Mouse (Mus musculus) hindbrain, embryonic 10.5 days (tissue): ENCODE measurements around the gene Col15a1. TPM values are rescaled to one million over a fixed set of nuclear protein-coding genes. Genes with fewer than 3 reads are reported as not detected.
A peak's percentile ranks its signal among the peaks of the same experiment; 100 is the strongest.

Experiments
- DNase-seq: peaks from one replicate; pipeline ENCODE4 v3.0.0-alpha.2; 2017; ENCODE audit warnings: low spot score
- H3K27ac ChIP-seq: fragments of 300-500 bp; sonication (generic); 2 replicates; pipeline ENCODE4 v1.5.1; 2016; ENCODE audit warnings: mild to moderate bottlenecking, moderate library complexity
- H3K27me3 ChIP-seq: fragments of 300-500 bp; sonication (generic); 2 replicates; pipeline ENCODE4 v1.6.1; 2016; ENCODE audit warnings: mild to moderate bottlenecking; ENCODE audit not compliant: poor library complexity, insufficient read depth, severe bottlenecking
- H3K36me3 ChIP-seq: fragments of 300-500 bp; sonication (generic); 2 replicates; pipeline ENCODE4 v1.6.1; 2016; ENCODE audit warnings: mild to moderate bottlenecking, moderate library complexity
- H3K4me1 ChIP-seq: fragments of 300-500 bp; sonication (generic); replicated peaks from 2 replicates; pipeline ENCODE4 v1.6.1; 2016; ENCODE audit warnings: mild to moderate bottlenecking
- H3K4me3 ChIP-seq: fragments of 300-500 bp; sonication (generic); 2 replicates; pipeline ENCODE4 v1.5.1; 2016; ENCODE audit warnings: mild to moderate bottlenecking, moderate library complexity
- H3K9me3 ChIP-seq: fragments of 300-500 bp; sonication (generic); 2 replicates; pipeline ENCODE4 v1.6.1; 2016; ENCODE audit warnings: mild to moderate bottlenecking, moderate library complexity
- WGBS: fragments of 180-500 bp; shearing (Covaris S2); methylation state at CpG from one replicate; pipeline ENCODE4 v1.1.7; 2016; 5-methylcytosine and 5-hydroxymethylcytosine counted together
- polyA plus RNA-seq: library from polyadenylated mRNA; unstranded; fragments of >200 nt; fragmentation: Nextera tagmentation; extraction: Ambion mirVana; gene quantifications from 2 replicates; pipeline ENCODE4 v1.2.1, GENCODE M21; 2016

Gene Col15a1
- polyA plus RNA-seq: 4.7 and 6.4 TPM in 2 replicates

DNA sequence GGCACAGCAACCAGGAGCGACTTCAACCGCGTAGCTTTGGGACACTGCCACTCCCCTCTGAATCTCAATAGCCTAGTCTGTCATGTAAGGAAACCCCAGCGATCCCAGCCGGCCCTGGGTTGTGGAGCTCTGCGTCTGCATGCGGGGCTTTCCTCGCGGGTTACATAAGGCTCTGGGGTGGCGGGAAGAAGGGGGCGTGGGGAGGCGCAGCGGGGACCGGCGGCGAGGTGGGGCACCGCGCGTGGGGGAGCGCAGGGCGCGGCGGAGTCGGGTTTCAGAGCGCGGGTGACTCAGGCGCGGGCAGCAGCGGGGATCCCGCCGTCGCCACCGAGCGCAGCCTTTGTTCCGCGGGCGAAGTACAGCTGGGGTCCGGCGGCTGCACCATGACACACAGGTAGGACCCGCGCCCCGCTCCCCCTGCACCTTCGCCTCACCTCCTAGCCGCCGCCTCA is at the start of gene Col15a1:
Gene Col15a1 (plus strand): TSS at position 193 of the 452 bp plus-strand sequence.
- Histone ChIP-seq H3K4me3 (peak within 1 kb of the TSS; percentile 60), H3K4me1 (peaks cover 17% of the 10 kb centered on the region), H3K27ac (peak within 1 kb of the TSS; percentile 74), H3K27me3 (peaks cover 66% of the 10 kb centered on the region), H3K36me3 (no peaks in the 10 kb centered on the region), H3K9me3 (no peaks in the 10 kb centered on the region)
- peak; percentile 42 for DNase-seq
- 1% methylated on average over 45 of the region's 45 CpGs for WGBS

DNA sequence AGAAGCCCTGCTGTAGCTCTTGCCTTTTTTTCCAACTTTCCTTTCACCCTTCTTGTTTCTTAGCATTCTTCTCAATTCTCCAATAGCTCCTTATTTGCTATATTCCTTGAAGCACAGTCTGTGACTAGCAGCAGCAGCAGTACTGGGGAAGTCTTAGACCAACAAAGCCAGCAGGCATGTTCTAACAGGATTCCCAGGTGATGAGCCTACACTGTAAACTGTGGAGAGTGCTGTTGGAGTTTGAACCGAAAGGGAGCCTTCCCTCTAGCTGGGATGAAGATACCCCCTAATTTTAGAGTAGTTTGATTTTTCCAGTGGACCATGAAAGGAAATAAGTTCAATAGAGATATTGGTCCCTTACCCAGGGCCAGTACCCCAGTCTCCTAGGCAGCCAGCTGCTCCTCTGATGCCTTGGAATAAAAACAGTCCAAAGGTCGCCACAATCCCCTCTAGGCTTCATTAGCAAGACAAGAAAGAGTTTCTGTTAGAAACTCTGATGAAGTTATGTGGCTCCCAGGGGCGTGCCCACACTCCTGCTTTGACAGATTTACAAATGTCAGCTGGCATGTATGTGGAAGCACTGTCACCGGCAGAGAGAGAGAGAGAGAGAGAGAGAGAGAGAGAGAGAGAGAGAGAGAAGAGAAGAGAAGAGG is 46.7 kb upstream of the Col15a1 start:
- WGBS: 7% methylated on average over 4 of the region's 4 CpGs
- Histone ChIP-seq H3K36me3 (no peaks in the 10 kb centered on the region), H3K27ac (0 out of 2 replicates have a peak overlapping the region, but pooled peaks have one; percentile 56), H3K4me1 (peaks cover 23% of the 10 kb centered on the region), H3K27me3 (no peaks in the 10 kb centered on the region), H3K9me3 (no peaks in the 10 kb centered on the region), H3K4me3 (no peak overlapping the region)
- DNase-seq: peak; percentile 50

GRCm38 (mm10) chr4:47161756-47162587 is 46.0 kb upstream of the Col15a1 start:
- Histone ChIP-seq H3K36me3 (no peaks in the 10 kb centered on the region), H3K27me3 (no peaks in the 10 kb centered on the region), H3K4me3 (no peak overlapping the region), H3K9me3 (no peaks in the 10 kb centered on the region), H3K27ac (peak overlapping the region; percentile 56; the same call in 1 of the 2 replicates), H3K4me1 (peaks cover 23% of the 10 kb centered on the region)
- no peak for DNase-seq
- 64% methylated on average over 12 of the region's 12 CpGs for WGBS

DNA sequence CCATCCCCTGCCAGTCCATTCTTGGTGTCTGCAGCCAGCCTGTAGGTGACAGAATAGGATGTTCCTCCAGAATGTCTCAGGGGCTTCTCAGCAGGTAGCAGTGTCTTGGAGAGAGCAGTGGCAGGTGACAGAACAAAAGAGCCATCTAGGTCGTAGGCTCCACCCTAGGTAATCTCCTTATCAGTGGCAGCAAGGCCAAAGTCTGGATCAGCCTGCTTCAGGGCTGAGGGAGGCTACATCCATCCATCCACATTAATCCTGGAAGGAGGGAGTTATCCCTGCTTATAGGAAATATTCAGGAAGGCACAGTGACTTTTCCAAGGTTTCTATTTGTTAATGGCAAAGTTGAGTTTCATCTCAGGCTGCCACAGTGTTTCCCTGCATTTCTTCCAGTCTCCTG is 35.6 kb upstream of the Col15a1 start:
- Histone ChIP-seq H3K27ac (no peak overlapping the region), H3K4me1 (no peaks in the 10 kb centered on the region), H3K36me3 (no peaks in the 10 kb centered on the region), H3K27me3 (no peaks in the 10 kb centered on the region), H3K9me3 (no peaks in the 10 kb centered on the region), H3K4me3 (no peak overlapping the region)
- 57% methylated on average over 1 of the region's 1 CpGs for WGBS
- no peak for DNase-seq

GRCm38 (mm10) chr4:47177101-47177500 is 30.9 kb upstream of the Col15a1 start:
- no peaks in the 10 kb centered on the region for H3K9me3 ChIP-seq
- peaks cover 7% of the 10 kb centered on the region; the same call in 1 of the 2 replicates for H3K4me1 ChIP-seq
- no peaks in the 10 kb centered on the region for H3K27me3 ChIP-seq
- 87% methylated on average over 8 of the region's 8 CpGs for WGBS
- H3K27ac ChIP-seq: no peak overlapping the region
- no peak overlapping the region for H3K4me3 ChIP-seq
- DNase-seq: no peak
- H3K36me3 ChIP-seq: no peaks in the 10 kb centered on the region

- H3K27me3 ChIP-seq: no peaks in the 10 kb centered on the region
- H3K9me3 ChIP-seq: no peaks in the 10 kb centered on the region
- no peaks in the 10 kb centered on the region for H3K36me3 ChIP-seq
- H3K4me1 ChIP-seq: peaks cover 7% of the 10 kb centered on the region; the same call in 1 of the 2 replicates
- DNase-seq: no peak
- no peak overlapping the region for H3K27ac ChIP-seq
- WGBS: 70% methylated on average over 8 of the region's 8 CpGs
- no peak overlapping the region for H3K4me3 ChIP-seq
Observed at GRCm38 (mm10) chr4:47178261-47178961, 29.6 kb upstream of the Col15a1 start.

- Histone ChIP-seq H3K4me1 (peaks cover 10% of the 10 kb centered on the region; the same call in 1 of the 2 replicates), H3K36me3 (no peaks in the 10 kb centered on the region), H3K27ac (no peak overlapping the region), H3K4me3 (no peak overlapping the region), H3K27me3 (no peaks in the 10 kb centered on the region), H3K9me3 (no peaks in the 10 kb centered on the region)
- no peak for DNase-seq
- WGBS: 88% methylated on average over 5 of the region's 5 CpGs
Observed at GRCm38 (mm10) chr4:47179535-47179934, 28.4 kb upstream of the Col15a1 start.

DNA sequence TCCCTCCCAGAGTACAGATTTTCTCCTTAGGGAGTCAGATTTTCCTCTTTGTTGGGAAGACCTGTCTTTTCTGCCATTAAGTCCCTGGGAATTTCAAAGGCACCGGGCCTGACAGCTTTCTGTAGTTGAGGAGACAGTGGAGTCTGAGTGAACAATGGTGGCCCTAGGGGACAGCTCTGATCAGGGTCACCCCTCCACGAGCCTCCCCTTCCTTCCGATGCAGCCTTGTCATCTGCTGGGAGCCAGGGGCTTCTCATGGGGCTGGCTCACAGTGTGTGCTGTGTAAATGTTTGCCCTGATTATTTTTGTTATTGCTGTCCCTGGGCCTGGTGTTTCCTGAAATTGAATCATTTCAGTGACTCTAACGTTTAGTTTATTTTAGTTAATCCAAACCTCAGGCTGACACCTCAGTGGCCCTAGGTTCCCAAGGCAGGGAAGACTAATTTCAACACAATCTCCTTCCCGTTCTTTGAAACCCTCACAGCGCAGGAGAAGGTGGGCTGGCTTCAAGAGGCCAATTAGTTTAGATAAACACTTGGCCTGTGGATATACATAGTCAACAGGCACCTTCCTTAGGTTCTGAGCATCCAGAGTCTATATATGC is 23.8 kb upstream of the Col15a1 start:
- Histone ChIP-seq H3K9me3 (no peaks in the 10 kb centered on the region), H3K27ac (no peak overlapping the region), H3K36me3 (no peaks in the 10 kb centered on the region), H3K4me3 (no peak overlapping the region), H3K4me1 (peaks cover 3% of the 10 kb centered on the region; the same call in 1 of the 2 replicates), H3K27me3 (no peaks in the 10 kb centered on the region)
- WGBS: 41% methylated on average over 6 of the region's 6 CpGs
- no peak for DNase-seq

GRCm38 (mm10) chr4:47186514-47186913 is 21.4 kb upstream of the Col15a1 start:
- H3K36me3 ChIP-seq: no peaks in the 10 kb centered on the region
- H3K4me3 ChIP-seq: no peak overlapping the region
- DNase-seq: no peak
- no peaks in the 10 kb centered on the region for H3K9me3 ChIP-seq
- peaks cover 3% of the 10 kb centered on the region; the same call in 1 of the 2 replicates for H3K4me1 ChIP-seq
- no peak overlapping the region for H3K27ac ChIP-seq
- H3K27me3 ChIP-seq: no peaks in the 10 kb centered on the region
- WGBS: 79% methylated on average over 6 of the region's 6 CpGs

DNA sequence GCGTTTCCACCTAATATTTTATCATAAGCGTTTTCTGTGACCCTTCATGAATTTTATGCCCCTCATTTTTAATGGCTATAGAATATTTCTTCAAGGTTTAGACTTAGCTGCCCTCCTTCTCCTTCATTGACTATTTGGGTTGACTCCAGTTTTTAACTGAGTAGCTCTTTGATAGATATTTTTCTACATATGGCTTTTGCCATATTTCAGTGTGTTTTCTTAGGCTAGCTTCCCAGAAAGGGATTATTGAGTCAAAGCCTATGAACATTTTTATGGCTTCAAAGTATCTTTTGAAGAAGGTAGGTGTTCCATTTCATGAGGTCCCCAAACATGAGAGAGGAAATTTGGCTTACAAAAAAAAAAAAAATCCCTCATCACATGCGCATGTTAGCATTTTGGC is 11.8 kb upstream of the Col15a1 start:
- H3K4me3 ChIP-seq: no peak overlapping the region

DNA sequence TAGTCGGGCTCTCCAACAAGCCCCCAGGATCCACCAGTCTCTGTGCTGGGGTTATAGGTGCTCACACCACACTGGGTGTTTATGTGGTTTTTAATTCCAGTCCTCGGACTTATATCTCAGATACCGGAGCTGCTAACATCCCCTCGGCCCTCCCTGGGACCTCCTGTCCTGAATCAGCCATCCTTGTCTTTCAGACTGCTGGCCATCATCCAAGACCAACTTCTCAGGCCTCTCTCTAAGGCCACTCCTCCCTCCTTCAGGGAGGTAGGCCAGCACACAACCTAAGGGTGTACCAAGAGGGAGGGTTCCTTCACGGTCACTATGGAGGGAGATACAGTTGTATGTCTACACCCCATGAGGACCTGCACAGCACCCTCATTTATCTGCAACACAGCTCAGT is 4.3 kb upstream of the Col15a1 start:
- WGBS: 92% methylated on average over 5 of the region's 5 CpGs
- H3K4me3 ChIP-seq: no peak overlapping the region

More for the DNA sequence above, 11.8 kb upstream of the Col15a1 start:
- no peak overlapping the region for H3K27ac ChIP-seq
- no peaks in the 10 kb centered on the region for H3K36me3 ChIP-seq
- 87% methylated on average over 3 of the region's 3 CpGs for WGBS
- H3K9me3 ChIP-seq: no peaks in the 10 kb centered on the region
- no peak for DNase-seq
- H3K4me1 ChIP-seq: 0 out of 2 replicates have a peak, but pooled peaks cover 2% of the 10 kb centered on the region
- peaks cover 2% of the 10 kb centered on the region for H3K27me3 ChIP-seq

DNA sequence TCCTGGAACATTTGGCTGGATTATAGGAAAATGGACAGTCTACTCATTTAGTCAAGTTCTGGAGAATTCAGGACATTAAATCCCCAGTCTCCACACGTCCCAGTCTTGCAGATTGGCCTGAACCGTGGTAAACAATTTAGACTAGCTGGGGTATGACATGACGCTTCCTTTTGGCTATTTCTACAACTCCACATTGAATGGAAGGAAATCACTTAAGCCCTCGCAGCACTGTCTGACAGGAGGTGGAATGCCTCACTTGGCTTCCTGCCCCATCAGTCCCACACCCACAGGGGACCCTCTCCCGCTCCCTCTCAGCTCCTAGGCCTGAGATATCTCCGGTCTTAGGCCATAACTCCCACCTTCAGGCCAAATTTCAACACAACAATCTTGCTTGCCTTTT is 2.1 kb upstream of the Col15a1 start:
- Histone ChIP-seq H3K27me3 (peaks cover 63% of the 10 kb centered on the region), H3K4me1 (peaks cover 18% of the 10 kb centered on the region), H3K36me3 (no peaks in the 10 kb centered on the region), H3K4me3 (no peak overlapping the region), H3K9me3 (no peaks in the 10 kb centered on the region), H3K27ac (no peak overlapping the region)
- DNase-seq: no peak
- WGBS: 82% methylated on average over 6 of the region's 6 CpGs

More for the DNA sequence above, 4.3 kb upstream of the Col15a1 start:
- no peak overlapping the region for H3K27ac ChIP-seq
- no peaks in the 10 kb centered on the region for H3K9me3 ChIP-seq
- DNase-seq: no peak
- H3K4me1 ChIP-seq: peaks cover 19% of the 10 kb centered on the region
- peaks cover 41% of the 10 kb centered on the region for H3K27me3 ChIP-seq
- no peaks in the 10 kb centered on the region for H3K36me3 ChIP-seq
